Mouse (Mus musculus): ENCODE results near the gene Erc1. TPM values are rescaled to one million over a fixed set of nuclear protein-coding genes. Genes with fewer than 3 reads are reported as not detected.

Erc1 gene
- total RNA-seq, 2 experiments from 2014 or later, result 38.5 to 41.1 TPM

- intact Hi-C loops (cut with DNase I), result loop anchor here (5.0 kb wide), 1 partner anchor 52 kb away; no protein-coding TSS in a partner anchor
- no peak for DNase-seq (ENCODE audit: low spot score)
These were observed 304.0 kb downstream of the Erc1 start, which contains the start of gene Wnt5b for GRCm38 (mm10) chr6:119543803-119544517. Gene Wnt5b, minus strand, starts transcription at chr6:119544347.

GRCm38 (mm10) chr6:119543456-119543802 is 304.5 kb downstream of the Erc1 start:
- no peak for DNase-seq (ENCODE audit: low spot score)
- intact Hi-C loops (cut with DNase I), result loop anchor here (5.0 kb wide), 1 partner anchor 51 kb away; no protein-coding TSS in a partner anchor

- intact Hi-C loops (cut with DNase I), result no loop called here
- DNase-seq (ENCODE audit: low spot score), result no peak
These were observed 312.1 kb downstream of the Erc1 start for GRCm38 (mm10) chr6:119535867-119536266.

- intact Hi-C loops (cut with DNase I), result no loop called here
- DNase-seq (ENCODE audit: low spot score), result no peak
These were observed 314.7 kb downstream of the Erc1 start for GRCm38 (mm10) chr6:119533170-119533709.

- no peak for DNase-seq (ENCODE audit: low spot score)
- intact Hi-C loops (cut with DNase I), result no loop called here
These were observed 318.3 kb downstream of the Erc1 start for GRCm38 (mm10) chr6:119529659-119530058.

- intact Hi-C loops (cut with DNase I), result no loop called here
- DNase-seq (ENCODE audit: low spot score), result no peak
These were observed 321.5 kb downstream of the Erc1 start for GRCm38 (mm10) chr6:119526498-119526897.

GRCm38 (mm10) chr6:119521931-119522391 is 326.0 kb downstream of the Erc1 start:
- DNase-seq (ENCODE audit: low spot score), result no peak
- intact Hi-C loops (cut with DNase I), result no loop called here

- DNase-seq (ENCODE audit: low spot score), result no peak
- intact Hi-C loops (cut with DNase I), result no loop called here
These were observed 326.5 kb downstream of the Erc1 start for GRCm38 (mm10) chr6:119521482-119521900.

Other genes starting within 250 kb of the Erc1 start
- 10 to 100 TPM; 10.3 to 12.8 TPM for gene Rad52, start 54.5 kb upstream of the Erc1 start, total RNA-seq (2021)
- 100 to 1,000 TPM; 296 to 335 TPM for gene Wnk1, start 190.5 kb upstream of the Erc1 start, total RNA-seq (2021)
- not detected for gene Ninj2, start 245.2 kb upstream of the Erc1 start, total RNA-seq (2021)

Data from heart, postnatal 25 days (tissue).